Mouse (Mus musculus) MEL (cell line): ENCODE results near the gene Rhbdl3. TPM values are rescaled to one million over a fixed set of nuclear protein-coding genes. Genes with fewer than 3 reads are reported as not detected.

Experiments used
- DNase-seq: peaks from one replicate; pipeline ENCODE4 v3.0.0; 2011; ENCODE audit warnings: low read depth, low spot score
- H3K27ac ChIP-seq: 2 replicates; pipeline ENCODE4 v1.5.1; 2012; ENCODE audit warnings: low read depth, mild to moderate bottlenecking, control low read depth, low read length, moderate library complexity; ENCODE audit not compliant: control insufficient read depth
- H3K27me3 ChIP-seq, 2 experiments: fragments of 150-350 bp in 1 of 2; sonication (generic) in 1 of 2; 2 replicates each; pipeline ENCODE4 v1.6.1; 2012; ENCODE audit warnings: low read length in 2 of 2, mild to moderate bottlenecking in 2 of 2, improper control_type of control experiment in 1 of 2, moderate library complexity in 1 of 2; ENCODE audit not compliant: insufficient read depth in 2 of 2, control insufficient read depth in 1 of 2
- H3K36me3 ChIP-seq, 2 experiments: 2 replicates each; pipeline ENCODE4 v1.6.1; 2012 to 2014; ENCODE audit warnings: low read length in 2 of 2, improper control_type of control experiment in 1 of 2, inconsistent platforms in 1 of 2, mild to moderate bottlenecking in 1 of 2; ENCODE audit not compliant: insufficient read depth in 2 of 2, control insufficient read depth in 1 of 2
- H3K4me1 ChIP-seq, 2 experiments: fragments of 150-350 bp in 1 of 2; sonication (generic) in 1 of 2; 2 replicates each; pipeline ENCODE4 v1.6.1; 2012; ENCODE audit warnings: low read length in 2 of 2, improper control_type of control experiment in 1 of 2, mild to moderate bottlenecking in 1 of 2; ENCODE audit not compliant: insufficient read depth in 2 of 2, control insufficient read depth in 1 of 2
- H3K4me3 ChIP-seq, 2 experiments: fragments of 150-350 bp in 1 of 2; sonication (generic) in 1 of 2; 2 replicates each; pipeline ENCODE4 v1.5.1; 2012; ENCODE audit warnings: low read depth in 2 of 2, low read length in 2 of 2, mild to moderate bottlenecking in 2 of 2, moderate library complexity in 2 of 2, control low read depth in 1 of 2, improper control_type of control experiment in 1 of 2; ENCODE audit not compliant: control insufficient read depth in 1 of 2, insufficient read depth in 1 of 2
- H3K79me2 ChIP-seq: 2 replicates; pipeline ENCODE4 v1.6.1; 2012; ENCODE audit warnings: mild to moderate bottlenecking, low read length, moderate library complexity; ENCODE audit not compliant: control insufficient read depth, poor library complexity, insufficient read depth
- H3K9ac ChIP-seq: 2 replicates; pipeline ENCODE4 v1.6.1; 2012; ENCODE audit warnings: low read depth, mild to moderate bottlenecking, control low read depth, low read length, moderate library complexity; ENCODE audit not compliant: control insufficient read depth, poor library complexity, severe bottlenecking
- H3K9me3 ChIP-seq: fragments of 150-350 bp; sonication (generic); replicated peaks from 2 replicates; pipeline ENCODE4 v1.6.1; 2012; ENCODE audit warnings: mild to moderate bottlenecking, low read length, improper control_type of control experiment, moderate library complexity; ENCODE audit not compliant: insufficient read depth
- CHD1 ChIP-seq: IDR thresholded peaks from 2 replicates; pipeline ENCODE4 v1.6.1; 2012; ENCODE audit warnings: low read depth, mild to moderate bottlenecking, inconsistent platforms, low read length, improper control_type of control experiment
- CHD2 ChIP-seq: IDR thresholded peaks from 2 replicates; pipeline ENCODE4 v1.6.1; 2011; ENCODE audit warnings: low read length, improper control_type of control experiment
- ELF1 ChIP-seq: IDR thresholded peaks from 2 replicates; pipeline ENCODE4 v1.6.1; 2014; ENCODE audit warnings: low read depth, mild to moderate bottlenecking, inconsistent platforms, low read length, improper control_type of control experiment, moderate library complexity
- EP300 ChIP-seq, 2 experiments: IDR thresholded peaks; 2 replicates each; pipeline ENCODE4 v1.6.1; 2011; ENCODE audit warnings: improper control_type of control experiment in 2 of 2, low read length in 2 of 2, low read depth in 1 of 2, mild to moderate bottlenecking in 1 of 2
- ETS1 ChIP-seq: IDR thresholded peaks from 2 replicates; pipeline ENCODE4 v1.6.1; 2012; ENCODE audit warnings: low read depth, mild to moderate bottlenecking, inconsistent platforms, low read length, improper control_type of control experiment, moderate library complexity
- GABPA ChIP-seq: IDR thresholded peaks from 2 replicates; pipeline ENCODE4 v1.6.1; 2012; ENCODE audit warnings: low read depth, mild to moderate bottlenecking, inconsistent platforms, low read length, improper control_type of control experiment, moderate library complexity
- HCFC1 ChIP-seq: IDR thresholded peaks from 2 replicates; pipeline ENCODE4 v1.6.1; 2012; ENCODE audit warnings: low read depth, mild to moderate bottlenecking, inconsistent platforms, low read length, improper control_type of control experiment, moderate library complexity
- KAT2A ChIP-seq: conservative IDR thresholded peaks from 2 replicates; pipeline ENCODE4 v1.6.1; 2012; ENCODE audit warnings: low read depth, low read length, improper control_type of control experiment, inconsistent platforms
- MAFK ChIP-seq: IDR thresholded peaks from 2 replicates; pipeline ENCODE4 v1.6.1; 2011; ENCODE audit warnings: low read depth, mild to moderate bottlenecking, low read length, improper control_type of control experiment, borderline replicate concordance
- MAX ChIP-seq: IDR thresholded peaks from 2 replicates; pipeline ENCODE4 v1.6.1; 2011; ENCODE audit warnings: low read length, improper control_type of control experiment
- MXI1 ChIP-seq: IDR thresholded peaks from 2 replicates; pipeline ENCODE4 v1.6.1; 2011; ENCODE audit warnings: mild to moderate bottlenecking, low read depth, low read length, improper control_type of control experiment
- NRF1 ChIP-seq: IDR thresholded peaks from 2 replicates; pipeline ENCODE4 v1.6.1; 2014; ENCODE audit warnings: low read depth, mild to moderate bottlenecking, inconsistent platforms, low read length, improper control_type of control experiment, moderate library complexity; ENCODE audit not compliant: poor library complexity, insufficient read depth, severe bottlenecking
- POLR2A ChIP-seq, 2 experiments: IDR thresholded peaks; 2 replicates each; pipeline ENCODE4 v1.6.1; 2011 to 2012; ENCODE audit warnings: low read length in 2 of 2, mild to moderate bottlenecking in 2 of 2, control low read depth in 1 of 2, improper control_type of control experiment in 1 of 2, low read depth in 1 of 2, moderate library complexity in 1 of 2; ENCODE audit not compliant: control insufficient read depth in 1 of 2, insufficient read depth in 1 of 2, poor library complexity in 1 of 2
- POLR2AphosphoS2 ChIP-seq: IDR thresholded peaks from 2 replicates; pipeline ENCODE4 v1.6.1; 2011; ENCODE audit warnings: low read length, improper control_type of control experiment
- RAD21 ChIP-seq: IDR thresholded peaks from 2 replicates; pipeline ENCODE4 v1.6.1; 2011; ENCODE audit warnings: mild to moderate bottlenecking, low read depth, low read length, improper control_type of control experiment
- RCOR1 ChIP-seq: IDR thresholded peaks from 2 replicates; pipeline ENCODE4 v1.6.1; 2012; ENCODE audit warnings: low read depth, mild to moderate bottlenecking, inconsistent platforms, low read length, improper control_type of control experiment
- SMC3 ChIP-seq: IDR thresholded peaks from 2 replicates; pipeline ENCODE4 v1.6.1; 2011; ENCODE audit warnings: low read depth, low read length, improper control_type of control experiment
- TAL1 ChIP-seq: IDR thresholded peaks from 2 replicates; pipeline ENCODE4 v1.6.1; 2012; ENCODE audit warnings: mild to moderate bottlenecking, inconsistent platforms, low read length, moderate library complexity, mixed read lengths
- UBTF ChIP-seq: IDR thresholded peaks from 2 replicates; pipeline ENCODE4 v1.6.1; 2012; ENCODE audit warnings: low read depth, mild to moderate bottlenecking, inconsistent platforms, low read length, improper control_type of control experiment, moderate library complexity, borderline replicate concordance; ENCODE audit not compliant: insufficient read depth
- ZKSCAN1 ChIP-seq: IDR thresholded peaks from 2 replicates; pipeline ENCODE4 v1.6.1; 2012; ENCODE audit warnings: low read depth, mild to moderate bottlenecking, inconsistent platforms, low read length, improper control_type of control experiment, moderate library complexity
- ZNF384 ChIP-seq: IDR thresholded peaks from 2 replicates; pipeline ENCODE4 v1.6.1; 2012; ENCODE audit warnings: low read depth, mild to moderate bottlenecking, inconsistent platforms, low read length, improper control_type of control experiment
- polyA plus RNA-seq, 2 experiments: library from polyadenylated mRNA; stranded (reverse) in 1 of 2; unstranded in 1 of 2; fragments of >175 nt in 1 of 2; fragments of >200 nt in 1 of 2; gene quantifications; 2 replicates each; pipeline versions ENCODE4 v1.2.1 to v1.2.4; 2012; ENCODE audit warnings: low replicate concordance in 2 of 2, low read depth in 1 of 2; ENCODE audit not compliant: insufficient read length in 2 of 2, insufficient read depth in 1 of 2, missing spikeins in 1 of 2
- total RNA-seq: library from RNA; depleted of rRNA; stranded (reverse); fragments of 300-350 nt; gene quantifications from 2 replicates; pipeline ENCODE4 v1.2.3, GENCODE M21; 2012

Gene Rhbdl3
- total and polyA plus RNA-seq, 3 experiments: 0.04 to 0.11 TPM; not detected in 1

DNA sequence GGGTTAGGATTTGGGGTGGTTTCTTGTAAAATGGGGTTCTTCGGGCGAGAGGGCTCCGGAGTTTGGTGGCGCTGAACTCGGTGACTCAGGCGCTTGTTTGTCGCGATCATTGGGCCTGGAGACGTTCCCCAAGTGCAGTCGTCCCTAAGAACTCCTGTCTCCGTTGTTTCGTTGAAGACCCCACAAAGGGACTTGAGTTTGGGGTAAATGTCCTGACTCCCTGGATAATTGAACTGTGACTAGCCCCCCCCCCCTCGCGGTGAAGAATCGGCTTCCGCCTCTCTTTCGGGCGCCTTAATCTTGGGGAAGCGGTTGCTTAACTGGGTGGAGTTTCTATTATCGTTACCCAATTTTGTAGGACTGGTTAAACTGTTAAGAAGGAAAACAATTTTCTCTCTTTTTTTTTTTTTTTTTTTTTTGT is 82.9 kb downstream of the Rhbdl3 start (continued):
- TF ChIP-seq ZKSCAN1 (no peak), CHD1 (no peak; the same call in none of the 2 replicates)

DNA sequence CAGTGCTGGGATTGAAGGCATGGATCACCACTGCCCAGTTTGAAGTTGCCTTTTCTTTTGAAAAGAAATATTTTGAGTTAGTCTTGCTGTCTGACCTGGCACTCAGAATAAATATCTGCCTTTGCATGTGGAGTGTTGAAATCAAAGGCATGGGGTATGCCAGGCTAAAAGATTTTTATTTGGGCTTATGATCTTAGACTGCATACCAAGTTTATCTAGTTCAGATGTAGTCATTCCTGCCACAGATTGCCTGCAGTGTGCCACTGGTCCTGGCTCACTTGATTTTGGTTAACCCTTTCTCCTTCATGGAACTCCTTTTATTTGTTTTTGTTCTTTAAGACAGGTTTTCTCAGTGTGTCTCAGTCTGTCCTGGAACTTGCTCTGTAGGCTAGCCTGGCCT is 83.7 kb downstream of the Rhbdl3 start:
- peaks cover 42 to 44% of the 10 kb centered on the region in 2 experiments for H3K36me3 ChIP-seq

DNA sequence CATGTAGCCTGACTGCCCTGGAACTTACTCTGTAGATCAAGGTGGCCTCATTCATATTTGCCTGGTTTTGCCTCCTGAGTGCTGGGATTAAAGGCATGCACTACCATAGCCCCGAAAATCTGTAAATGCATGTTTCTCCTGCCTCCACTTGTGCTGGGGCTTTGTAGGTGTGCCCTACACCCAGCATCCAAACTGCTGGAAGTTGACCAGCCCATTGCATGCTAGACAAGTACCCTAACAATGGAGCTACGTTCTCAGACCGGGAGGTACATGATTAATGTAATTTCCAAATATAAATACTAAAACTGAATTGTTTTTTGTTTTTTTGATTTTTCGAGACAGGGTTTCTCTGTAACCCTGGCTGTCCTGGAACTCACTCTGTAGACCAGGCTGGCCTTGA is 84.3 kb downstream of the Rhbdl3 start:
- Histone ChIP-seq H3K36me3 (peaks cover 48 to 50% of the 10 kb centered on the region in 2 experiments), H3K4me3 (peak overlapping the region; percentile 75 to 78), H3K79me2 (peaks cover 60% of the 10 kb centered on the region), H3K27me3 (no peaks in the 10 kb centered on the region), H3K27ac (peak overlapping the region; percentile 44), H3K9me3 (no peaks in the 10 kb centered on the region), H3K9ac (peak overlapping the region; percentile 88), H3K4me1 (peaks cover 18 to 22% of the 10 kb centered on the region in 2 experiments)
- peak; percentile 53 for DNase-seq
- no peak for TF ChIP-seq ZKSCAN1
- TF ChIP-seq CHD1: peak; percentile 12; the same call in 1 of the 2 replicates

More for the DNA sequence above, 83.7 kb downstream of the Rhbdl3 start:
- Histone ChIP-seq H3K27ac (peak overlapping the region; percentile 44), H3K79me2 (peaks cover 58% of the 10 kb centered on the region), H3K4me1 (peaks cover 18 to 22% of the 10 kb centered on the region in 2 experiments), H3K4me3 (peak overlapping the region; percentile 75 to 78), H3K9me3 (no peaks in the 10 kb centered on the region), H3K27me3 (no peaks in the 10 kb centered on the region), H3K9ac (peak overlapping the region; percentile 88)
- TF ChIP-seq KAT2A: no peak
- no peak for TF ChIP-seq MAFK
- peak; percentile 23; the same call in 1 of the 2 replicates for TF ChIP-seq ETS1
- no peak for TF ChIP-seq POLR2AphosphoS2
- TF ChIP-seq RCOR1: peak; percentile 16; the same call in 1 of the 2 replicates
- TF ChIP-seq MXI1: peak; percentile 48; the same call in 1 of the 2 replicates
- no peak for TF ChIP-seq TAL1
- no peak for TF ChIP-seq ZKSCAN1
- peak in 1 of 2 experiments; percentile 14; a peak in 1 of 4 replicates for TF ChIP-seq POLR2A (IDR thresholded peaks at IDR 0.05; ENCODE audit: control insufficient read depth in 1 of 2, insufficient read depth in 1 of 2, low read depth in 1 of 2, low read length in 2 of 2, poor library complexity in 1 of 2)
- DNase-seq: peak; percentile 54

DNA sequence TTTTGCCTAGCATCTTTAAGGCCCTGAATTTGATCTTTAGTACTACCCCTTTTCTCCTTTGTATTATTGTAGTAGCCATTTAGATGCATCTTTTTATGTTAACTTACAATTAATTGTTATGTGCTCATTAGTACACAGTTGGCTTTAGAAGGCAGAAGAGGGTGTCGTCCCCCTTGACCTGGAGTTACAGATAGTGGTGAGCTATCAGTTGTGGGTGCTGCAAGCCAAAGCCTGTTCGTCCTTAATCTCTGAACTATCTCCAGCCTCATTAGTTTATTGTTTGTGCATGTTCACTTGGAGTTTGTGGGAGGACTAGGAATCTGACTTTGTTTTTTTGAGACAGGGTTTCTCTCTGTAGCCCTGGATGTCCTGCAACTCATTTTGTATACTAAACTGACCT is 86.1 kb downstream of the Rhbdl3 start:
- Histone ChIP-seq H3K4me3 (peak overlapping the region; percentile 43 to 75), H3K9ac (peak overlapping the region; percentile 88), H3K27me3 (no peaks in the 10 kb centered on the region), H3K36me3 (peaks cover 59 to 65% of the 10 kb centered on the region in 2 experiments), H3K27ac (peak overlapping the region; percentile 11; the same call in 1 of the 2 replicates), H3K79me2 (peaks cover 64% of the 10 kb centered on the region), H3K4me1 (peaks cover 22 to 24% of the 10 kb centered on the region in 2 experiments), H3K9me3 (no peaks in the 10 kb centered on the region)
- no peak for DNase-seq
- no peak for TF ChIP-seq GABPA
- TF ChIP-seq SMC3: no peak
- TF ChIP-seq NRF1: no peak
- TF ChIP-seq ZNF384: peak; percentile 21; the same call in 1 of the 2 replicates
- TF ChIP-seq RAD21: no peak
- 0 out of 2 replicates have a peak, but pooled peaks have one; percentile 7 for TF ChIP-seq MAFK
- TF ChIP-seq POLR2AphosphoS2: no peak
- 0 out of 2 replicates have a peak, but pooled peaks have one; percentile 20 for TF ChIP-seq HCFC1
- no peak for TF ChIP-seq CHD2
- peak; percentile 52; the same call in 1 of the 2 replicates for TF ChIP-seq RCOR1
- TF ChIP-seq TAL1: peak; percentile 50
- TF ChIP-seq ZKSCAN1: no peak
- no peak for TF ChIP-seq ELF1
- TF ChIP-seq CHD1: no peak
- peak in 1 of 2 experiments; percentile 66; a peak in 3 of 4 replicates for TF ChIP-seq EP300 (IDR thresholded peaks at IDR 0.05; ENCODE audit: low read depth in 1 of 2, low read length in 2 of 2)
- TF ChIP-seq MXI1: peak; percentile 66
- no peak for TF ChIP-seq MAX
- no peak for TF ChIP-seq UBTF
